Mouse (Mus musculus): ENCODE results near the gene Snrk.

The Snrk gene

DNA sequence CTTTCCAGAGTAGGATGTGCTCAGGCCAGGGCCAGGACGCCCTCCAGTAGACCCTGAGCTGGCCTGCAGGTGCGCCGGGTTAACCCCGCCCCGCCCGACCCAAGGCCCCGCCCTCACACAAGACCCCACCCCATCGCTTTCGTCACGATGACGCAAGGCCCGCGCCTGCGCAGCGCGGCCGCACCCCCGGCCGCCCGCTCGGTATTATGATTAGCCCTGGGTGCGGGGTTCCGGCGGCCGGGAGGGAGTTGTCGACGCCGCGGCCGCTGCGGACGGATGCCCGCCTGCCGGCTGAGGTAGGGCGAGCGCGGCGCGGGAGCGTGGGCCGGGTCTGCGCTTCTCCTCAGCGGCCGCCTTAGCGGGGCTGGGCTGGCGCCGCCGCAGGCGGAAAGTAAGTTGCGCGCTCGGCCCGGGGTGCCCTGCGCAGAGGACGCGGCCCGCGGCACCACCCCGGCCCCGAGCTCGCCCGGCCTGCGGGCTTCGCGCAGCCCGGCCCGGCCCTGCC, at the start of gene Snrk:
Gene Snrk, plus strand, starts transcription at position 155 of the 505 bp plus-strand sequence.
- ChIA-PET CTCF (interaction anchor here in 3 of 4 experiments (0.5 to 1.8 kb wide), 8 partner anchors 10 to 304 kb away, joined by 3 to 7 read pairs (median 3); no protein-coding TSS in a partner anchor), POLR2A (interaction anchor here in 3 of 4 experiments (0.5 to 2.5 kb wide), 19 partner anchors 9 to 1413 kb away, joined by 3 to 10 read pairs (median 3); partner anchors contain the start of genes Higd1a (in 1 of the 3), Nktr (in 1 of the 3) and Sacm1l (in 1 of the 3))

DNA sequence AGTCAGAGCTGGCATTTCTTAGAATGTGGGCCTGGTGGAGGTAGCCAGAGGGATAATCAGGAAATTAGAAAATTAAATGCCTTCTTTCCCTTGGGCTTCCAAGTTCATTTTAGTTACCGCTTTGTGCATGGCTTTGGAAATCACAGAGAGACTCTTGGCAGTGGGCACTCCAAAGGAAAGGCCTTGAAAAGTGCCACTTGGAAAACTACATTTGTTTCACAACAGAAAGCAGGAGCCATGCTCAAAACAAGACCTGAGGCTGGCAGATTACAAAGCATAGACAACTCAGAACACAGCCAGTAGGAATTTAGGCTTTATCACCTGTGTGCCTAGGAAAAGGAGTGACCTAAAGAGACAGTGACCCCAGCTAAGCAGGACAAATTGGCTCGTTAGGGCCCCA, 49.4 kb upstream of the Snrk start:
- ChIA-PET POLR2A (interaction anchor here in 1 of 4 experiments (0.6 kb wide), 1 partner anchor 753 kb away, joined by 3 read pairs; no protein-coding TSS in a partner anchor), CTCF (interaction anchor here in 1 of 4 experiments (0.8 kb wide), 1 partner anchor 569 kb away, joined by 3 read pairs; no protein-coding TSS in a partner anchor)

DNA sequence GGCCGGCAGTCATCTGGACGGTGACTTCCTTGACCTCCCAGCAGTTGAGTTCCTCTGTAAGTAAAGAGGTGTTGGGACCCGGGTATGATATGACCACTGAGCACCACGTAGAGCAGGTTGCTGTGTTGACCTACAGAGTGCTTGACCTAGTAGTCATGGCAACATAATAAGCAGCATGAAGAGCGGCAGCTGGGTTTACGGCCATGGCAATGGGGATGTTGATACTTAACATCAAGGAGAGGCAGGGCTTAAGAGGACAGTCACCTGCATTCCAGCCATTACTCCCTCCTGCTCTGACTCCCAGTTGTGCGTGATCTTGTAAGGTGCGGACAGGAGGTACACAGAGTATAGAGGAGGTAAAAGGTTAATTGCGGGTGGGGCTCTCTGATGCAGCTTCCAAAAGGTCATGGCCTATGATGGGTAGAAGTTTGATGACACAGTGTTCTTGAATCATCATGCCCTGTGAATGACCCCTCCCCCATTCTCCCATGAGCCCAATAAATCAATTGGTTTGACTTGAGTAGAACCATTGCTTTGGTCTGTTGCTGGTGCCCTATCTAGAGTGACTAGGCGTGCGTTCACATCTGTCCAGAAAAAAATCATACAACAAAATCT, 47.4 kb upstream of the Snrk start:
- CTCF ChIA-PET, result interaction anchor here in 1 of 4 experiments (0.6 kb wide), 1 partner anchor 92 kb away, joined by 3 read pairs; no protein-coding TSS in a partner anchor

DNA sequence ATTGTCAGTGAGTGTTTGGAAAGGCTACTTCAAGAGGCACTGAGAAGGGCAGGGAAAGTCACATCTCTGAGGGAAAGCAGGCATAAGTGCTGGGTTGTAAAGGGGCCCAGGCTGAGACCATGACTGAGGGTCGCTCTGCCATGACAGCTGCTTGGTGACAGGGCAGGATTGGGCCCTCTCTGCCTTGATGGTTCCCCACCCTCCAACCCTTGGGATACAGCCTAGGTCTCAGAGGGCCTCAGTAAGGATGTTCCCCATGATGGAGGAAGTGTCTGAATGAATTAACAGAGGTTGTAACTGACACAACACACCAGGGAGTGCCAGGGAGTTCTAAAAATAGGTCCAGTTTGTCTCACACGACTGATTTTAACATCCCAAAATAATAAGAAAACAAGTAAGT, 43.1 kb upstream of the Snrk start:
- ChIA-PET POLR2A (no interaction called here), CTCF (no interaction called here)

More for the DNA sequence above, 47.4 kb upstream of the Snrk start:
- POLR2A ChIA-PET, result no interaction called here

DNA sequence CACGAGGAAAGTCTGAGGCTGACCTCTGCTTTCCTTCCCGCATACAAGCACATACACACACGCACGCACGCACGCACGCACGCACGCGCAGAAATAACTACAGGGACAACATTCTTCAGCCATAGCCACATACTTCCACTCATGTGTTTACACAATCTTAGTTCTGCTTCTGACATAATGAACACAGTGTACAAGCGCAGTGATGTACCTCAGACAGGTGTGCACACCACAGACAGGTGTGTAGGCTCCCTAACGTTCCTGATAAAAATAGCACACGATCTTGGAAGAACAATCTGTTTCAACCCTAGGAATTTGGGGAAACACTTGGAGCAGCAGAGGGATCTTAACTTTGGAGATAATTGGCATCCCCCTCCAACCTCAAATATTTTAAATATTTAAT, 42.5 kb upstream of the Snrk start:
- ChIA-PET POLR2A (no interaction called here), CTCF (no interaction called here)

DNA sequence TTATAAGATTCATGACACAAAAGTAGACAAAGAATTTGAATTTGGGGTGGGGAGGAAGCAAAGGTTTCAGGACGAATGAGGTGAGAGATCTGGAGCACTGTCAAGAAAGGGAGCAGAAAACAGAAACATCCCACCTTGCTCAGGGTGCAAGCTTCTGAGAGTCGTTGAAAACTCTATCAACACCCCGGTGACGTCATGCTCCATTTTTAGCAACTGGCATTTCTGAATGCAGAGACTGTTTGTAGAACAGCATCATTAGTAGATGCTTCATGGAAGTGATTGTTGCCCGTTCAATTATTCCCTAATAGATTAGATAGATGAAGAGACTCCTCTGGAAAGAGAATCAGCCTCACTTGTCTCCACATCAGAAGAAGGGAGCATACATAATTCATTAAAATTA, 38.6 kb upstream of the Snrk start:
- POLR2A ChIA-PET, result no interaction called here
- CTCF ChIA-PET, result interaction anchor here in 1 of 4 experiments (1.0 kb wide), 1 partner anchor 64 kb away, joined by 4 read pairs; no protein-coding TSS in a partner anchor

DNA sequence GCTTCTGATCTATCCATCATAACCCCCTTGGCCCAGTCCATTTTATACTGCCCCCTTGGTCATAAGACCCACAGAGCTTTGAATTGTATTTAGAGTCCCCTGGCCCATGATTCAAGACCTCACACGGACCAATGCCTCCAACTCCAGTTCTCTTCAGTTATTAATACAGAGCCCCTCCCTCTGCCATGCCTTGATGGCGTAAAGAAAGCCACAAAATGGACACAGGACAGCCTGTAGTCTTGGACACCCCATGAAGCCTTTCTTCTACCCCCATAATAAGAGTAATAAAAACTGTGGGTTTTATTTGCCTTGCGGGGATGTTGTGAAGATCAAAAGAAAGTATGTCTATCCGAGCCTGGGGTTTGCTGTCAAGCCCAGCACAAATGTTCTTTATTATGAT, 33.4 kb upstream of the Snrk start:
- ChIA-PET POLR2A (no interaction called here), CTCF (no interaction called here)

DNA sequence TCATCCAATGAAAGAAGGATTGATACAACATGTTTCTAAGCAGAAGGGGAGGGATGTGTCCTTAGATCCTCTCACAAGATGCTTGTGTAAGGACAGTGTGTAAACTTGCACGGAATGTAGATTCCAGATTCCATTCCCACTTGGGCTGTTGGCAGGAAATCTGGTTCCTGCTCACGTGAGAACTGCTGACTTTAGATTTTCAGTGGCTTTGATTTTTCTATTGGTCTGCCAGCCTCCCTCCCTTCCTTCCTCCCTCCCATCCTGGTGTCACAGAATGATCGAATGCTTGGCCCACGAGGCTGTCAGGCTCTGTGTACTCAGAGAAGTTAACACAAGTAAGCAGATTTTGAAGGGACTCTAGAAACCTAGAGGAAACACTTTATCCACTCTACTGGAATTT, 32.9 kb upstream of the Snrk start:
- CTCF ChIA-PET, result no interaction called here
- POLR2A ChIA-PET, result no interaction called here

DNA sequence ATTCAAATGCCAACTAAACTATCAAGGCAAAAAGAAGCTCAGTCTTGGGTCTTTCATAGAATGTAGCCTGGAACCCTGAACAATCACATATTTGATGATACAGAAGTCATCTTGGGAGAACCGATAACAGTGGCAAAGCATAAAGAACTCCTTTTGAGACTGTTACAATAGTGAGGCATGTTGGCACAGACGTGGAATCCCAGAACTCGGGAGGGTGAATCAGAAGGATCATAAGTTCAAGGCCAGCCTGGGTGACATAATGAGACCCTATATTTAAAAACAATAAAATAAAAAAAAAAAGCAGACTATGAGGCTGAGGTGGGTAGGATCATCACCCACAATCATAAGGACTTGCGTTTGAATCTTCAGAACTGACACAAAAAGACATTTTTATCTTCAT, 32.4 kb upstream of the Snrk start:
- POLR2A ChIA-PET, result interaction anchor here in 1 of 4 experiments (0.7 kb wide), 1 partner anchor 158 kb away, joined by 3 read pairs; no protein-coding TSS in a partner anchor
- CTCF ChIA-PET, result no interaction called here

DNA sequence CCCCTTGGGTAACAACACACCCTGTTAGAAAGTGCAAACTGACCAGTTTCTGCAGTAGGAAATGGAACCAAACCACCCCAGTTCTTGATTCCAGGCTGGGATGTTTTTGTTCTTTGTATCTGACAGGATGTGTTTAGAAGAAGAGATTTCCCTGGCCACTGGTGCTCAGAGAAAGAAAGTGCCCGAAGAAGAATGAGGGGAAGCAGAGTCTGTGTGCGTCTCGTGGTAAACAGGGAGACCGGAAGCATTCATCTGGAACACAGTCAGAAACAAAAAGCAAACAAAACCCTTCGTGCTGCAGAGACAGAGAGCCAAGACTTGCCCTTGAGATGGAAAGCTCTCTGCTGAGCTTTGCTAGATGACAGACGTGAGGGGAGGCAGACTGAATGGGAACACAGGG, 32.0 kb upstream of the Snrk start:
- CTCF ChIA-PET, result no interaction called here
- POLR2A ChIA-PET, result interaction anchor here in 1 of 4 experiments (0.7 kb wide), 1 partner anchor 159 kb away, joined by 3 read pairs; no protein-coding TSS in a partner anchor

DNA sequence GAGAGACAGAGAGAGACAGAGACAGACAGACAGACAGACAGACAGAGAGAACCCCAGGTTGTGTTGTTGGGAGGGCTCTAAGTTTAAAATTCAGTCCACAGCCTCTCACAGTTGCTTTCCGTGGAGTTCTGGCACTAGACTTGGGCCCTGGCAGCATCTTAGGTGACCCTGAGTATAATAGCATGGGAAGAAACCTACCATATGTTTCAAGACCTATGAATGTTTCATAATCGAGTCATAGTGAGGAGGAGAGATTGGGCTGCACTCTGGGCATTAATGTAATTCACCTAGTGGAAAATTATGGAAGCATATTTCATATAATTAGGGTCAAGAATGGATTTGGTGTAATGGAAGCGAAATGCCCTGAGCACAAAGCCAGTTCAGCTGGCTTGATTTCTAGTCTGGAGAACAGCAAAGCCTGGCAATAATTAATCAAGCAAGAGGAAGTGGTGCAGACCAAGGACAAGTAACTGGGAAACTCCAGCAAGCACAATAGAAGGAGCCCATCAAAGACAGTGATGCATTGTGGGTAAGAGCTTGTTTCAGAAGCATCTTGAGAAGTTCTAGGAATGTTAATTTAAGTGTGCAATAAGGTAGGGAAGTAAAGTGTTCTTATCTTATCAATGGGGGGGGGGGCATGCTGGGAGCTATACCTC, 31.4 kb upstream of the Snrk start:
- CTCF ChIA-PET, result interaction anchor here in 1 of 4 experiments (0.6 kb wide), 1 partner anchor 1612 kb away, joined by 4 read pairs; no protein-coding TSS in a partner anchor
- POLR2A ChIA-PET, result interaction anchor here in 2 of 4 experiments (0.7 to 1.3 kb wide), 2 partner anchors 159 to 838 kb away, joined by 3 read pairs; no protein-coding TSS in a partner anchor

DNA sequence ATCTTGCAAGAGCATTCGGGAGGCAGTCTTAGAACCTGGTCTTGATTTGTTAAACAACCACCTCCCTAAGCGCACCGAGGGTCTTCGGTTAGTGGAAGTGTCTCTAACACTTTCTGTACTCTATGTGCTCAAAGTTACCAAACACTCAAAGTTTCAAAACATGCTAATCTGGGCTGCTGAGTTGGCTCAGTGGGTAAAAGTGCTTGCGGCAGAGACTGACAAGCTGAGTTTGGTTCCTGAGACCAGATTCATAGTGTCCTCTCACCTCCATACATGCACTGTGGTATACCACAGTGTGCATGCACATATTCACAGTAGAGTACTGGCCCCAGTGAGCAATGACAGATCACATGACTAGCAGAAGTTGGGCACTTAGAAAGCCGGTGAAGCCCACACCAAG, 30.0 kb upstream of the Snrk start:
- CTCF ChIA-PET, result no interaction called here
- POLR2A ChIA-PET, result interaction anchor here in 1 of 4 experiments (1.3 kb wide), 1 partner anchor 836 kb away, joined by 3 read pairs; no protein-coding TSS in a partner anchor

DNA sequence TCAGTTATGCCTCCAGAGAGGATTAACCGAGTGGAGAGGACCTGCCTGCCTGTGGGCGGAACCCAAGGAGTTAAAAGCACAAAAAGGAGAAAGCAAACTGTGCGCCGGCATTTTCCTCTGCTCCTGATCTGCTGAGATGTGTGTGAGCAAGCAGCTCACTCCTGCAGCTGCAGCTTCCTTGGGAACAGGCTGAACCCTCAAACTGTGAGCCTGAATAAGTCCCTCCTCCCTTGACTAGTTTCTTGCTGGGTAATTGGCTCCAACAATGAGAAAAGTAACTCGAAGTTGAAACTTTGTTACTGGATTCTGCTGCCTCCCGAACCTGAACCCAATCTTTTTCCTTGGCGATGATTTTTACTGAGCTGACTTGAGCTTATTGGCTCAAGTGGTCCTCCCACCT, 25.9 kb upstream of the Snrk start:
- ChIA-PET CTCF (interaction anchor here in 2 of 4 experiments (0.5 to 1.2 kb wide), 2 partner anchors 77 to 78 kb away, joined by 3 to 6 read pairs; no protein-coding TSS in a partner anchor), POLR2A (no interaction called here)

DNA sequence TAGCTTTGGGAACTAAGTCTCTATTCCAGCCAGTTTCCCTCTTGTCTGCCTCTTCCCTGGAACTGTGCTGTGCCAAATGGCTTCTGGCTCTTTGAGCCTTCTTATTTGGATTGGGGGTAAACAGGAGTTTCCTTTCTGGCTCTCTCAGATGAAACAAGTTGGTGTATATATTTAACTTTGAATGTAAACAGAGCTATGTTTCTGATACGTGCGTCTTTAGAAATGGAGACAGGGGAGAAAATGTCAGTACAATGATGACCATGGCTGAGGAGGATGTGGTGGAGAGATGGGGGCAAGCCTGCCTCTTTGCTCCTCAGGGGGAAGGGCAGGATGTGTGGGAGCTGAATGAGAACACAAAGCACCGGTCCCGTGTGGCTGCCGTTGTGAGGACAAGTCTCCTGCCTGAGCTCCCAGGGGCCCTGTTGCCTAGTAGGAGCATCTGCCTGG, 25.3 kb upstream of the Snrk start:
- CTCF ChIA-PET, result interaction anchor here in 1 of 4 experiments (1.2 kb wide), 1 partner anchor 77 kb away, joined by 3 read pairs; no protein-coding TSS in a partner anchor
- POLR2A ChIA-PET, result no interaction called here

DNA sequence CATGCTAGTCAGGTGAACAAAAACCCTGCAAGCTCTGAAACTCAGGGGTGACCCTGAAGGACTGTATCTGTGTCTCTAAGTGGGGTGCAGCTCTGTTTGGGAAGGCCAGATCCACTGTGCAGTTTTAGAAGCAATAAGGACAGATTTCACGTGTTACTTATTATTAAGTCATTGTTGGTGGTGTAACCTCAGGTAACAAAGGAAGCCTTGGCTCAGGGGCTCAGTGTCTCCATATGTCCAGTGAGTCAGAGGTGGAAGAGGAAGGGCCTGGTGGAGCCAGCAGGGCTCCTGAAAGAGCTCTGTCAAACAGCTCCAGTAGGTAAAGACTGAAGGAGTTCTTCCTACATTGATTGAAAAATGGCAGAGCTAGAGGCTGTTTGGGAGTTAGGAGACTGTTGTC, 22.9 kb upstream of the Snrk start:
- CTCF ChIA-PET, result interaction anchor here in 1 of 4 experiments (0.9 kb wide), 1 partner anchor 44 kb away, joined by 3 read pairs; no protein-coding TSS in a partner anchor
- POLR2A ChIA-PET, result no interaction called here

DNA sequence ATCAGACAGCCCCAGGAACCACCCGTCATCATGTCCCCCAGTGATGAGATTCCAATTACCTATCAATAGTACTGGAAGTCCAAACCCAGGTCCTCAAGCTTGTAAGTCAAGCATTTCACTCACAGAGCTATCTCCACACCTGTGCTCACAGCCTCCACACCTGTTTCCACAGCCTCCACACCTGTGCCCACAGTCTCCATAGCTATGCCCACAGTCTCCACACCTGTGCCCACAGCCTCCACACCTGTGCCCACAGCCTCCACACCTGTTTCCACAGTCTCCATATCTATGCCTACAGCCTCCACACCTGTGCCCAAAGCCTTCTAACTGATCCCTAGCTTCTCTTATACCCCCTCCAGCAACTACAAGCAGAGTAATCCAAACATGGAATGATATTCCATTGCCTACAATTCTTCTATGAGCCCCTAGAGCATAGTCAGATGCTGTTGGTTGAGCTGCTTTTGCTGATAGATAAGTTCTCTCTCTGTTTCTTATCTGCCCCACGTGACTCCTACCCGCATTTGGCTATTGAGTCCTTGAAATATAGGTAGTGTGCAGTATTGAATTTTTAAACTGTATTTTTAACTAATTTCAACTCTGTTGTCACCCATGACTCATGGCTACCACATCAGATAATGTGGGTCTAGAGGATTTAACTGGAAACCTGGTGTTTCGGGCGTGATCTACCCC, 20.1 kb upstream of the Snrk start:
- ChIA-PET CTCF (interaction anchor here in 1 of 4 experiments (0.9 kb wide), 1 partner anchor 82 kb away, joined by 3 read pairs; no protein-coding TSS in a partner anchor), POLR2A (no interaction called here)

DNA sequence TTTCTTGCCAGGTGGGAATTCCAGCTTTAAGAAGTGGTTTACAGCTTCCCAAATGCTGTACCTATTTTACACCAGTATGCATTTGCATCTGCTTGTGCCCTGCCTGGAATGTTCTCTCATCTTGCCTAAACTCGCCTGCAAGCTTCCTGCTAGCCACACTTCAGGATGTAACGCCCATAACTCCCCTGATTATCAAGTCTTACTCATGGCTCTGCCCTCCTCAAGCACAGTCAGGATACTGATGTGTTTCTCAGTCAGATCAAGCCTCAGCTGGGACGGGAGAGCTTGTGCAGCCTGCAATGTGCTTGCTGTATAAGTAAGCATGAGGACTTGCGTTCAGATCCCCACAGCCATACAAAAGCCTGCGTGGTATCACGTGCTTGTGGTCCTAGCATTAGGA, 19.5 kb upstream of the Snrk start:
- CTCF ChIA-PET, result no interaction called here
- POLR2A ChIA-PET, result no interaction called here

DNA sequence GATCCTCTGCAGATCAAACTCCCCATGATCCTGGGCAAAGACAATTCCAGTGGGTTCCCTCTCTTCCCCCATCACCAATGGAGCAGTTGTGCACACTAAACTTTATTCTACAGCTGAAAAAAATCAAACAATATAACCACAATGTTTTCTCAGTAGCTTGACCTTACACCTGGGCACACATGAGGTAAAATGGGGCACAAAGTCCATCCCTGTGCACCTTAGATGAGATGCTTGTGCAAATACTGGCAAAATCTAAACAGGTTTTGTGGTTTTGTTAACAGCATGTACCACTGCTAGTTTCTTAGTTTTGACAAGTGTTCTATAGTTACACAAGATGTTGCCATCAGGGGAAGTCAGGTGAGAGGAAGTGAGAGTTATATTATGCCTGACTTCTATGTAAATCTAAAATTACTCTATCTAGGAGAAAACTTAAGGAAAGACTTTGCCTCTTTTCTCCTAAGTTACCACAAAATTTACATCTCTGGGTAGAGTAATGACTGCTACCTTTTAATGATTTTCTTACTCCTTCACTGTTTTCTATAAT, 16.4 kb upstream of the Snrk start:
- POLR2A ChIA-PET, result no interaction called here
- CTCF ChIA-PET, result no interaction called here

DNA sequence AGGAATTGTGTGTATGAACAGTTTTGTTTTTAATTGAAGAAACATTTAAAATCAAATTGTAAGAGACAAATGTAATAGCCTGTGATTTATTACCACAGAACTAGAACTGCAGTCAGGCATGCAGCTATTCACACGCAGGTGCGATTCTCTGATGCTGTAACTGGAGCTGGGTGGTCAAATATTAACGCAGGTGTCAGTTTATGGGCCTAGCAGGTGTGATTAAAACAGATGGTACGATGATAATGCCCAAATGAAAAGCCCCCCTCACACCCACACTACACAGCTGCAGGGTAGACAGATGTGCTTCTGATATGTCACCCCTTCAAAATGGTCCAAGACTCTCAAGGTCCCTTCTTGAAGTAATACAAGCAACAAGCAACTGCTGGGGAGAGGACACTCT, 15.9 kb upstream of the Snrk start:
- CTCF ChIA-PET, result no interaction called here
- POLR2A ChIA-PET, result no interaction called here

All from embryonic stem cell, embryonic (primary cell).